Mouse (Mus musculus): ENCODE data around the gene Hoxb4. TPM values are rescaled to one million over a fixed set of nuclear protein-coding genes. Genes with fewer than 3 reads are reported as not detected.

Hoxb4 gene
- total RNA-seq (2014; fragmentation: Nextera tagmentation) (0.12 and 0.66 TPM in 2 replicates), total RNA-seq (2017) (0.70 and 1.9 TPM in 2 replicates)

GRCm38 (mm10) chr11:96317608-96318367 is at the start of gene Hoxb4:
TSS of gene Hoxb4 (plus strand) at chr11:96318267.
- ATAC-seq (replicated peaks; ENCODE audit: low FRiP score, low TSS enrichment, poor library complexity, severe bottlenecking), result no peak

GRCm38 (mm10) chr11:96269869-96270268 is 48.2 kb upstream of the Hoxb4 start:
- ATAC-seq (replicated peaks; ENCODE audit: low FRiP score, low TSS enrichment, poor library complexity, severe bottlenecking), result no peak

GRCm38 (mm10) chr11:96270996-96271540 is 47.0 kb upstream of the Hoxb4 start, which contains the start of gene Hoxb9:
TSS of gene Hoxb9 (plus strand) at chr11:96271457.
- no peak for ATAC-seq (replicated peaks; ENCODE audit: low FRiP score, low TSS enrichment, poor library complexity, severe bottlenecking)

GRCm38 (mm10) chr11:96271541-96272011 is 46.5 kb upstream of the Hoxb4 start:
- 0 out of 2 replicates have a peak, but pooled peaks have one; percentile 51 for ATAC-seq (replicated peaks; ENCODE audit: low FRiP score, low TSS enrichment, poor library complexity, severe bottlenecking)

- no peak for ATAC-seq (replicated peaks; ENCODE audit: low FRiP score, low TSS enrichment, poor library complexity, severe bottlenecking)
Measured at GRCm38 (mm10) chr11:96272024-96272921, 45.8 kb upstream of the Hoxb4 start.

GRCm38 (mm10) chr11:96274428-96274827 is 43.6 kb upstream of the Hoxb4 start:
- ATAC-seq (replicated peaks; ENCODE audit: low FRiP score, low TSS enrichment, poor library complexity, severe bottlenecking), result no peak

GRCm38 (mm10) chr11:96275896-96276295 is 42.2 kb upstream of the Hoxb4 start:
- ATAC-seq (replicated peaks; ENCODE audit: low FRiP score, low TSS enrichment, poor library complexity, severe bottlenecking), result no peak

- no peak for ATAC-seq (replicated peaks; ENCODE audit: low FRiP score, low TSS enrichment, poor library complexity, severe bottlenecking)
Measured at GRCm38 (mm10) chr11:96277151-96278044, 40.7 kb upstream of the Hoxb4 start.

- ATAC-seq (replicated peaks; ENCODE audit: low FRiP score, low TSS enrichment, poor library complexity, severe bottlenecking), result no peak
Measured at GRCm38 (mm10) chr11:96278324-96278723, 39.7 kb upstream of the Hoxb4 start.

GRCm38 (mm10) chr11:96278773-96279172 is 39.3 kb upstream of the Hoxb4 start:
- ATAC-seq (replicated peaks; ENCODE audit: low FRiP score, low TSS enrichment, poor library complexity, severe bottlenecking), result peak; percentile 87

GRCm38 (mm10) chr11:96279421-96280233 is 38.4 kb upstream of the Hoxb4 start:
- ATAC-seq (replicated peaks; ENCODE audit: low FRiP score, low TSS enrichment, poor library complexity, severe bottlenecking), result no peak

- no peak for ATAC-seq (replicated peaks; ENCODE audit: low FRiP score, low TSS enrichment, poor library complexity, severe bottlenecking)
Measured at GRCm38 (mm10) chr11:96280399-96281378, 37.4 kb upstream of the Hoxb4 start.

- no peak for ATAC-seq (replicated peaks; ENCODE audit: low FRiP score, low TSS enrichment, poor library complexity, severe bottlenecking)
Measured at GRCm38 (mm10) chr11:96281396-96281795, 36.7 kb upstream of the Hoxb4 start.

- no peak for ATAC-seq (replicated peaks; ENCODE audit: low FRiP score, low TSS enrichment, poor library complexity, severe bottlenecking)
Measured at GRCm38 (mm10) chr11:96281855-96282570, 36.1 kb upstream of the Hoxb4 start, which contains the start of gene Hoxb8. TSS of gene Hoxb8 (plus strand) at chr11:96281905.

- no peak for ATAC-seq (replicated peaks; ENCODE audit: low FRiP score, low TSS enrichment, poor library complexity, severe bottlenecking)
Measured at GRCm38 (mm10) chr11:96282795-96283430, 35.2 kb upstream of the Hoxb4 start.

All from megakaryocyte-erythroid progenitor cell, adult 5-6 weeks (primary cell).